Mouse (Mus musculus) CH12.LX (cell line): Measurements from ENCODE around the gene Aup1.

Source experiments
- BHLHE40 ChIP-seq: IDR thresholded peaks from 2 replicates; pipeline ENCODE4 v1.6.1; 2011; ENCODE audit warnings: mild to moderate bottlenecking, low read depth, low read length, improper control_type of control experiment
- CTCF ChIP-seq, 2 experiments: IDR thresholded peaks in 1 of 2; conservative IDR thresholded peaks in 1 of 2; 2 replicates each; pipeline ENCODE4 v1.5.1; 2011 to 2012; ENCODE audit warnings: low read depth in 2 of 2, low read length in 2 of 2, improper control_type of control experiment in 1 of 2, inconsistent platforms in 1 of 2, mild to moderate bottlenecking in 1 of 2, moderate library complexity in 1 of 2
- EP300 ChIP-seq: IDR thresholded peaks from 2 replicates; pipeline ENCODE4 v1.6.1; 2011; ENCODE audit warnings: low read length, improper control_type of control experiment
- JUN ChIP-seq: IDR thresholded peaks from 2 replicates; pipeline ENCODE4 v1.6.1; 2011; ENCODE audit warnings: low read depth, mild to moderate bottlenecking, low read length, improper control_type of control experiment, moderate library complexity; ENCODE audit not compliant: insufficient read depth
- KAT2A ChIP-seq: IDR thresholded peaks from 2 replicates; pipeline ENCODE4 v1.6.1; 2012; ENCODE audit warnings: low read length, improper control_type of control experiment, inconsistent platforms; ENCODE audit not compliant: insufficient replicate concordance
- MYC ChIP-seq: IDR thresholded peaks from 2 replicates; pipeline ENCODE4 v1.6.1; 2011; ENCODE audit warnings: low read depth, mild to moderate bottlenecking, improper control_type of control experiment, low read length
- NRF1 ChIP-seq: IDR thresholded peaks from 2 replicates; pipeline ENCODE4 v1.6.1; 2014; ENCODE audit warnings: low read depth, mild to moderate bottlenecking, inconsistent platforms, low read length, improper control_type of control experiment, moderate library complexity
- POLR2A ChIP-seq: IDR thresholded peaks from 2 replicates; pipeline ENCODE4 v1.6.1; 2011; ENCODE audit warnings: low read depth, mild to moderate bottlenecking, improper control_type of control experiment, low read length
- TCF12 ChIP-seq: IDR thresholded peaks from 2 replicates; pipeline ENCODE4 v1.6.1; 2014; ENCODE audit warnings: low read depth, mild to moderate bottlenecking, inconsistent platforms, low read length, improper control_type of control experiment

DNA sequence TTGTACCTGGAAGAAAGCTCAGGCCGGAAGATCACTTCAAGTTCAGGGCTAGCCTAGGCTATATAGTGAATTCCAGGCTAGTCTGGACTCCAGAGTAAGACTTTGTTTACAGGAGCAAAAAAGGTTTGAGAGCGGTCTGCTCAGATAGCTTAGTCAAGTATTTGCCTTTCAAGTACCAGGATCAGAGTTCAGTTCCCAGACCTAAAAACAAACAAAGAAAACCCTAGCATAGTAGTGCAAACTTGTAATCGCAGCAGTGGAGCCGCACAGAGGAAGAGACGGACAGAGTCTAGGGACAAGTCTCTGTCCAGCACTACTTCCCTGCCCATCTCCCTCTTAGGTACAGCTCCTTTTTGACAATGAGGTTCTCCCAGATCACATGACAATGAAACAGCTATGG is 25.9 kb downstream of the Aup1 start:
- TF ChIP-seq KAT2A (no peak), TCF12 (no peak), JUN (no peak), BHLHE40 (no peak), MYC (no peak), POLR2A (no peak), EP300 (no peak), NRF1 (no peak), CTCF (conservative IDR thresholded peaks at IDR 0.05 in 1 of 2, IDR thresholded peaks at IDR 0.05 in 1 of 2; ENCODE audit: low read depth in 2 of 2, low read length in 2 of 2) (no peak)
